Mouse (Mus musculus): ENCODE results near the gene Camk1.

DNA sequence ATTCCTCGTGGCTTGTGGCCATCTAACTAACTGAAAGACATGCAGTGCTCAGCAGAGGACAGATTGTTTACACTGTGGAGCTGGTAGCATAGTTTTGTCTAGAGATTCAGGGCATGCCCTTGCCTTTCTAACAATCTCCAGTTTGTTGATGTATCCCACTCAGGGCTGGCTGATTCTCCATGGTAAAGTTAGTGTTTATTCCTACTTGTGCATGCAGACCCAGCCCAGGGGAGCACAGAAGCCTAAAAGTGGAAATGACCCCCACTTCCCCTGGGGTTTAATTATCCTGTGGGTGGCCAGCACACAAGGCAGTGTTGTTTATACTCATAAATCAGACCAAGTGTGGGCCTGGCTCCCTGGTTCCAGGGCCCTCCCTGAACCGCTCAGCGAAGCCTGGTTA is 42.2 kb upstream of the Camk1 start:
- TF ChIP-seq E2F4 (IDR thresholded peaks at IDR 0.05; ENCODE audit: insufficient replicate concordance, low read depth, low read length) (no peak), ETS1 (conservative IDR thresholded peaks at IDR 0.05; ENCODE audit: low read depth, low read length) (no peak), EP300 (IDR thresholded peaks at IDR 0.05; ENCODE audit: low read length) (no peak), CTCF (conservative IDR thresholded peaks at IDR 0.05 in 1 of 2, IDR thresholded peaks at IDR 0.05 in 1 of 2; ENCODE audit: low read depth in 2 of 2, low read length in 2 of 2) (no peak), ZNF384 (IDR thresholded peaks at IDR 0.05; ENCODE audit: low read depth, low read length) (no peak), BHLHE40 (IDR thresholded peaks at IDR 0.05; ENCODE audit: low read depth, low read length) (no peak), CHD2 (IDR thresholded peaks at IDR 0.05; ENCODE audit: low read length) (no peak), TCF12 (IDR thresholded peaks at IDR 0.05; ENCODE audit: low read depth, low read length) (no peak), KAT2A (IDR thresholded peaks at IDR 0.05; ENCODE audit: insufficient replicate concordance, low read length) (no peak), USF1 (IDR thresholded peaks at IDR 0.05; ENCODE audit: low read depth, low read length) (no peak), HCFC1 (IDR thresholded peaks at IDR 0.05; ENCODE audit: low read depth, low read length) (no peak)
